Mouse (Mus musculus) myocyte (in vitro differentiated cells): ENCODE measurements at regions not wholly inside any gene's neighbourhood (a gene's known extent, or its start where the extent isn't known, plus 50 kb on each side); places are given as distances from the start of the nearest gene placed in this dataset.

Experiments used
- H3K27me3 ChIP-seq: one replicate; pipeline ENCODE4 v1.6.1; 2011; ENCODE audit not compliant: control insufficient read depth, insufficient read depth, insufficient read length
- H3K36me3 ChIP-seq: one replicate; pipeline ENCODE4 v1.6.1; 2011; ENCODE audit not compliant: control insufficient read depth, insufficient read depth
- H3K4me2 ChIP-seq: one replicate; pipeline ENCODE4 v1.6.1; 2011; ENCODE audit warnings: low read depth, control low read depth
- H3K4me3 ChIP-seq: one replicate; pipeline ENCODE4 v1.5.1; 2011; ENCODE audit warnings: mild to moderate bottlenecking, control low read depth, moderate library complexity
- H3K79me2 ChIP-seq: one replicate; pipeline ENCODE4 v1.6.1; 2011; ENCODE audit not compliant: control insufficient read depth, insufficient read depth
- H3ac ChIP-seq: one replicate; pipeline ENCODE4 v1.6.1; 2011; ENCODE audit not compliant: control insufficient read depth, insufficient read length
- CEBPB ChIP-seq: IDR thresholded peaks from 2 replicates; pipeline ENCODE4 v1.6.1; 2011; ENCODE audit warnings: mild to moderate bottlenecking, moderate library complexity; ENCODE audit not compliant: poor library complexity, insufficient read depth, severe bottlenecking
- E2F4 ChIP-seq: IDR thresholded peaks from one replicate; pipeline ENCODE4 v1.6.1; 2011; ENCODE audit warnings: mild to moderate bottlenecking, control low read depth, moderate library complexity; ENCODE audit not compliant: insufficient read depth
- MAX ChIP-seq: IDR thresholded peaks from one replicate; pipeline ENCODE4 v1.6.1; 2011; ENCODE audit warnings: low read depth, mild to moderate bottlenecking, control low read depth
- MYOD1 ChIP-seq, 3 experiments: IDR thresholded peaks; one replicate each; pipeline ENCODE4 v1.6.1; 2011; ENCODE audit warnings: control low read depth in 2 of 3, low read depth in 2 of 3, mild to moderate bottlenecking in 2 of 3, moderate library complexity in 1 of 3; ENCODE audit not compliant: insufficient read length in 2 of 3, control insufficient read depth in 1 of 3
- MYOG ChIP-seq, 3 experiments: IDR thresholded peaks; one replicate each; pipeline ENCODE4 v1.6.1; 2011; ENCODE audit warnings: control low read depth in 2 of 3, low read depth in 2 of 3, mild to moderate bottlenecking in 2 of 3; ENCODE audit not compliant: insufficient read length in 2 of 3, control insufficient read depth in 1 of 3, insufficient read depth in 1 of 3
- POLR2A ChIP-seq: IDR thresholded peaks from one replicate; pipeline ENCODE4 v1.6.1; 2011; ENCODE audit warnings: low read depth, mild to moderate bottlenecking, control low read depth, moderate library complexity; ENCODE audit not compliant: insufficient read length
- POLR2AphosphoS2 ChIP-seq: IDR thresholded peaks from one replicate; pipeline ENCODE4 v1.6.1; 2011; ENCODE audit warnings: low read depth, control low read depth; ENCODE audit not compliant: insufficient read length
- REST ChIP-seq: IDR thresholded peaks from one replicate; pipeline ENCODE4 v1.6.1; 2011; ENCODE audit warnings: mild to moderate bottlenecking, control low read depth, moderate library complexity; ENCODE audit not compliant: insufficient read depth, insufficient read length
- SRF ChIP-seq: IDR thresholded peaks from one replicate; pipeline ENCODE4 v1.6.1; 2011; ENCODE audit warnings: low read depth; ENCODE audit not compliant: control insufficient read depth, insufficient read length
- TCF12 ChIP-seq: IDR thresholded peaks from one replicate; pipeline ENCODE4 v1.6.1; 2011; ENCODE audit warnings: mild to moderate bottlenecking, control low read depth; ENCODE audit not compliant: poor library complexity, insufficient read depth, severe bottlenecking
- TCF3 ChIP-seq: IDR thresholded peaks from one replicate; pipeline ENCODE4 v1.6.1; 2011; ENCODE audit warnings: low read depth, control low read depth; ENCODE audit not compliant: insufficient read length
- USF1 ChIP-seq: IDR thresholded peaks from one replicate; pipeline ENCODE4 v1.6.1; 2011; ENCODE audit warnings: low read depth, mild to moderate bottlenecking, control low read depth, moderate library complexity

DNA sequence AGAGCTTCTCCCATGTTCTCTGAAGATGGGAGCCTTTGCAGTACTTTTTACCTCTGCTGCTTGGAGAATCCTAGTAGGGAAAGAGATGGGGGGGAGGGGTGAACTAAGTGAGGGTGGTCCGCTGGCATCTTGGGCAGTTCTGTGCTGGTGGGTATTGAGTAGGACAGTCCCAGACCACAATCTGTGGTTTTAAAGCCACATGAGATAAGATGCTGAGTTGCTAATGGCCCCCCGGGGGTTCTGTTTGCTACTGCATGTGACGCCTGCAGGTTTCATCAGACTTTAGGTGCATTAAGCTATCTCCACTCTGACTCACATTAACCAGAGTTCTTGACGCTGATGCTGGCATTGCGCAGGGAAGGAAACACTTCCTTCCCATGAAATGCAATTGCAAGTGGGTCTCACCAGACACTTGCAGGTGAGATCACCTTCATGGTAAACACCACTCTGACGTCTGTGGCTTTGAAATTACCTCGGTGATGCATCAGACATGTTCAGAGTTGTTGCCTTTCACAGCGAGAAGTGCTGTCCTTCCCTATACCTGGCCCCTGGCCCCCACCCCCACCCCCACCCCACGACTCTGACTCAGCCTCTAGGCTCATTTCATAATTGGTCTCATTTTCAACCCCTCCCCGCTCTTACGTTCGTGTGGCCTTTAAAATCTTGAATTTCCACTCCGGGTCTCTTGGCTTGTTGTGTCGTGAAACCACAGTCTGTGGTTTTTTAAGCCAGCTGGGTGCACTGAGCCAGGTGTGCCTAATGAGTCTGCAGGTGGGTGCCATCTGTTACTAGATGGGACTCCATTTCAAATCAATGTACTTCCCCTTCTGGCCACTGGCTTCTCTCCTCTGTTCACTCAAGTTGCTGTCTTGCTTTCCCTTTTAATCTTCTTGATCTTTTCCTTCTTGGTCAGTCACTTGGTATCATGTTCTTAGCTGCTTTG is 94.8 kb upstream of the Synm start:
- Histone ChIP-seq H3K36me3 (no peaks in the 10 kb centered on the region), H3ac (no peak overlapping the region), H3K4me3 (no peak overlapping the region), H3K4me2 (no peak overlapping the region), H3K79me2 (no peaks in the 10 kb centered on the region), H3K27me3 (peaks cover 28% of the 10 kb centered on the region)
- TF ChIP-seq MYOG (IDR thresholded peaks at IDR 0.05; ENCODE audit: control insufficient read depth in 1 of 3, insufficient read depth in 1 of 3, insufficient read length in 2 of 3, low read depth in 2 of 3) (no peak), E2F4 (no peak), REST (no peak), POLR2AphosphoS2 (no peak), SRF (no peak), MYOD1 (IDR thresholded peaks at IDR 0.05; ENCODE audit: control insufficient read depth in 1 of 3, insufficient read length in 2 of 3, low read depth in 2 of 3) (no peak), CEBPB (no peak), TCF3 (no peak), TCF12 (no peak), USF1 (no peak), MAX (no peak), POLR2A (no peak)

DNA sequence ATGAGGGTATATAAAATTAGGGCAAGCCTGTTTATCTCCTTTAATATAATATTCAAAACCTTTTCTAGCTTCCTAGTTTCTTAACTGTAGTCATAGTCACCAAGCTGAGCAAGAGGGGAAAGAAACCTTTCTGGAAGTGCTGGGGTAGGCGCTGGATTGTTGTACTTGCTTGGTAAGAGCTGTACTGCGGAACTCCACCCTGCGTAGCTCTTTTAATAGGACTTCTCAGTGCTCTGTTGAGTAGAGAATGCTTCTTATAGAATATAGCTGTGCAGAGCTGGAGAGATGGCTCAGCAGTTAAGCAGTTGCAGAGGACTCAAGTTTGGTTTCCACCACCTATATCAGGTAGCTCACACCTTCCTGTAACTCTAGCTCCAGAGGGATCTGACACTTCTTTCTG is 93.3 kb upstream of the Synm start:
- TF ChIP-seq SRF (no peak), MYOG (IDR thresholded peaks at IDR 0.05; ENCODE audit: control insufficient read depth in 1 of 3, insufficient read depth in 1 of 3, insufficient read length in 2 of 3, low read depth in 2 of 3) (no peak)
- Histone ChIP-seq H3K27me3 (peaks cover 39% of the 10 kb centered on the region), H3K79me2 (no peaks in the 10 kb centered on the region), H3K36me3 (no peaks in the 10 kb centered on the region), H3K4me3 (no peak overlapping the region), H3K4me2 (no peak overlapping the region), H3ac (no peak overlapping the region)

DNA sequence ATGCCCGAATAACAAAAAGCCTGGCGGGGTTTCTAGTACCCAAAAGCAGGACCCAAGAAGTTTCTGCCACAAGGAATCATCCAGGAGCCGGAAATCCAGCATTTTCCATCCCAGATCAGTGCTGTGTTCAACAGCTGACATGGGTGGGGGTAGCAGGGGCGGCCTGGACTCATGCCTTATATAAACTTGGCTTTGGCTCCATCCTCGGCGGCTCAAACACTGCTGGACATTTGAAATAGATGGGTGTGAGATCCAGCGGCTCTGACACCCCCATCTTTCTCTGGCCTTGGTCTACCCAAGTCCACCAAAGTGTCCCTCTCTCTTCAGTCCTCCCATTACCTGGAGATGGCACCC is 89.9 kb upstream of the Synm start:
- no peaks in the 10 kb centered on the region for H3K79me2 ChIP-seq
- no peak overlapping the region for H3ac ChIP-seq
- no peaks in the 10 kb centered on the region for H3K36me3 ChIP-seq
- TF ChIP-seq CEBPB (no peak), TCF12 (no peak), POLR2AphosphoS2 (no peak), USF1 (no peak), SRF (no peak), POLR2A (no peak), E2F4 (no peak), MAX (no peak)
- no peak overlapping the region for H3K4me2 ChIP-seq
- peaks cover 53% of the 10 kb centered on the region for H3K27me3 ChIP-seq
- H3K4me3 ChIP-seq = no peak overlapping the region

DNA sequence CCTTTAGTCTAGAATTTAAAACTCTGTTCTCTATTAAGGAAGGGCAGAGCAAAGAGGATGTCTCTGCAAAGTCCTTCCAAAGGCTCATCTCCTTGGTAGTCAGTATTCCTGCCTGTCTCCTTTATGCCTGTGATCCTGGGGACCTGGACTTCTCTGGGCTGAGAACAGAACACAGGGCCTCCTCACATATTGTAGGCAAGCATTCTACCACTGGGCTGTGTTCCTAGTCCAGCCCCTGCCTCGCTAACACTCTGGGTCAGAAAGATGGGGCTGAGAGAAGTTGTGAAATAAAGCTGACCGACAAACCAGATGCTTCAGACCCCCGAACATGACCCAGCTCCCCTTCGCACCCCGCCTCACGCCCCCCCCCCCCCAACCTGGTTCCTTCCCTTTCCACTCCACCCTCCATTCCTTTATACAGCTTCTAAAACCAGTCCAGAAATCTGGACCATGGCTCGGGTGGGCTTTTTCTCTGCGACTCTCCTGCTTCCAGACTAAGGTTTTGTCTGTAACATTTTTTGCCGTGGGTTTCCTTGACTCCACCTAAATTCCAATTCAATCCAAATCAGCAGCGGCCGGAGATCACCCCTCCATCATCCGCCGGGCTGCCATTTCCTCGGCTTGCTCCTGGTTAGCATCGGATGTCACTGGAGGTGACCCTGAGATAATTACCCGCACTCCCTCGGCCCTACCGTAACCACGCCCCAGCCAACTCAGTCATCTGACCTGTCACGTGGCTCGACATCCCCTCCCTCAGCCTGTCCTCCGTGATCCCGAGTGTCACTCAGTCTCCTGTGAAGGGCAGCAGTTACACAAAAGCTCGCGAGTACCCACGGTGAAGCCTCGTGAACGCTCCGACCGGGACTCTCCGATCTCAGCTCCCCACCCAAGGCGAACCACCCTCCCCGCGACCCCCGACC is 89.3 kb upstream of the Synm start:
- Histone ChIP-seq H3K4me3 (no peak overlapping the region), H3K27me3 (peaks cover 55% of the 10 kb centered on the region), H3ac (no peak overlapping the region), H3K36me3 (no peaks in the 10 kb centered on the region), H3K4me2 (no peak overlapping the region), H3K79me2 (no peaks in the 10 kb centered on the region)
- TF ChIP-seq TCF12 (no peak), USF1 (no peak)

DNA sequence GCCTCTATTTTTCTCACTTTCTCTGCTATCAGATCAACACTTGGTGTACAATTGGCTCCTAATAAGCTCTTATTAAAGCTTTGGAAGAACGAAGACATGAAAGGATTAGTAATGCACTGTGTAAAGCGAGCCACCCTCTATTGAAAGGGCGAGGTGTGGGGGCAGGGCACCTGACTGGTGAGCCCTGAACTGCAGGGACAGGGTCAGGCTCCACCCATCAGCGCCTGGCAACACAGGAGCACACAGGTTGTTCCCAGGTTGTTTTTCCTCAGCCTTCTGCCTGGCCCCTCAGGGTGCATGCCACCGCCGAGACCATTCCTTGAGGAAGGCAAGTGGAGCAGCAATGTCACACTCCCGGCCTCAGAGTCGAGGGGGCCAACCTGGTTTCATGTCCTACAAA is 87.3 kb upstream of the Synm start:
- Histone ChIP-seq H3K36me3 (no peaks in the 10 kb centered on the region), H3K79me2 (no peaks in the 10 kb centered on the region)

More for the DNA sequence above, 87.3 kb upstream of the Synm start:
- Histone ChIP-seq H3ac (no peak overlapping the region), H3K4me2 (no peak overlapping the region), H3K4me3 (no peak overlapping the region), H3K27me3 (peaks cover 67% of the 10 kb centered on the region)
- TF ChIP-seq REST (no peak), CEBPB (no peak), POLR2A (no peak), TCF12 (no peak), MAX (no peak), MYOD1 (IDR thresholded peaks at IDR 0.05; ENCODE audit: control insufficient read depth in 1 of 3, insufficient read length in 2 of 3, low read depth in 2 of 3) (no peak), MYOG (IDR thresholded peaks at IDR 0.05; ENCODE audit: control insufficient read depth in 1 of 3, insufficient read depth in 1 of 3, insufficient read length in 2 of 3, low read depth in 2 of 3) (no peak), TCF3 (no peak), SRF (no peak), POLR2AphosphoS2 (no peak), USF1 (no peak), E2F4 (no peak)
